Mouse (Mus musculus): Measurements from ENCODE around the gene Maml3. TPM values are rescaled to one million over a fixed set of nuclear protein-coding genes. Genes with fewer than 3 reads are reported as not detected.
A peak's percentile ranks its signal among the peaks of the same experiment; 100 is the strongest.

The Maml3 gene
- polyA plus RNA-seq, 1 experiment from 2014 or later, result 7.8 TPM

DNA sequence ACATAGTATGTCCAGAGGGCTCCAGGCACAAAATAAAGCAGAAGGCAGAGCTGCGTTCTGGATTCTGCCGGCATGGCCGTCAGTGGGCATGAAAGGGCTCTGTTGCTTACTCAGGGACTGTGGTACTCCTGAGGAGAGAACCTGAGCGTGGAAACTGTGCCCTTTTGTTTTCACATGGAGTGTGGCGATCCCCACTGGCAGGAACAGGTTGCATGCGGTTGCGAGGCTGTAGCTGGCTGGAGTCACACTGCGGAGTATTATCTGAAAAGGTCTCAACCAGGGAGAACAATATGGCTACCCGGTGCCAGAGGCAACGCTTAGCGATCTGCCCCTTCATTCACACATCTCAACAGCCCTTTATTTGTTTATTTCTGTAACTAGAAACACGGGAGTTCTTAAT, 353.4 kb downstream of the Maml3 start:
- H3K9ac ChIP-seq, result no peak overlapping the region
- peaks cover 48% of the 10 kb centered on the region for H3K4me1 ChIP-seq
- peak overlapping the region; percentile 57; the same call in 1 of the 2 replicates for H3K27ac ChIP-seq
- H3K4me2 ChIP-seq, result no peak overlapping the region
- no peaks in the 10 kb centered on the region; the same call in 1 of the 2 replicates for H3K9me3 ChIP-seq (replicated peaks)
- WGBS, result 84% methylated on average over 12 of the region's 12 CpGs
- H3K4me3 ChIP-seq (replicated peaks), result no peak overlapping the region
- no peak for ATAC-seq (replicated peaks; ENCODE audit: low FRiP score)
- H3K36me3 ChIP-seq, result no peaks in the 10 kb centered on the region
- H3K27me3 ChIP-seq, result no peaks in the 10 kb centered on the region

- WGBS, result 20% methylated on average over 8 of the region's 8 CpGs
- no peaks in the 10 kb centered on the region for H3K36me3 ChIP-seq
- no peak overlapping the region for H3K4me3 ChIP-seq (replicated peaks)
- ATAC-seq (replicated peaks; ENCODE audit: low FRiP score), result peak; percentile 64
- H3K27me3 ChIP-seq, result no peaks in the 10 kb centered on the region
- peak overlapping the region; percentile 83 for H3K27ac ChIP-seq
- H3K9ac ChIP-seq, result no peak overlapping the region
- 0 out of 2 replicates have a peak overlapping the region, but pooled peaks have one; percentile 0 for H3K4me2 ChIP-seq
- H3K4me1 ChIP-seq, result peaks cover 50% of the 10 kb centered on the region
- no peaks in the 10 kb centered on the region; the same call in 1 of the 2 replicates for H3K9me3 ChIP-seq (replicated peaks)
Measured at GRCm38 (mm10) chr3:51749812-51750481, 354.9 kb downstream of the Maml3 start.

- no peak overlapping the region for H3K9ac ChIP-seq
- peak overlapping the region; percentile 83 for H3K27ac ChIP-seq
- no peak overlapping the region for H3K4me3 ChIP-seq (replicated peaks)
- no peaks in the 10 kb centered on the region for H3K27me3 ChIP-seq
- peaks cover 55% of the 10 kb centered on the region for H3K4me1 ChIP-seq
- WGBS, result 27% methylated on average over 7 of the region's 7 CpGs
- H3K36me3 ChIP-seq, result no peaks in the 10 kb centered on the region
- ATAC-seq (replicated peaks; ENCODE audit: low FRiP score), result no peak
- H3K4me2 ChIP-seq, result 0 out of 2 replicates have a peak overlapping the region, but pooled peaks have one; percentile 0
- H3K9me3 ChIP-seq (replicated peaks), result no peaks in the 10 kb centered on the region; the same call in 1 of the 2 replicates
Measured at GRCm38 (mm10) chr3:51749421-51749811, 355.5 kb downstream of the Maml3 start.

GRCm38 (mm10) chr3:51748436-51749376, 356.2 kb downstream of the Maml3 start:
- H3K4me1 ChIP-seq, result peaks cover 60% of the 10 kb centered on the region

GRCm38 (mm10) chr3:51746816-51747215, 358.1 kb downstream of the Maml3 start:
- peaks cover 54% of the 10 kb centered on the region for H3K4me1 ChIP-seq
- H3K9me3 ChIP-seq (replicated peaks), result no peaks in the 10 kb centered on the region; the same call in 1 of the 2 replicates
- H3K9ac ChIP-seq, result no peak overlapping the region
- no peaks in the 10 kb centered on the region for H3K27me3 ChIP-seq
- H3K4me2 ChIP-seq, result no peak overlapping the region
- 0 out of 2 replicates have a peak overlapping the region, but pooled peaks have one; percentile 0 for H3K27ac ChIP-seq
- no peak for ATAC-seq (replicated peaks; ENCODE audit: low FRiP score)
- WGBS, result 71% methylated on average over 8 of the region's 8 CpGs
- no peaks in the 10 kb centered on the region for H3K36me3 ChIP-seq
- H3K4me3 ChIP-seq (replicated peaks), result no peak overlapping the region

More at GRCm38 (mm10) chr3:51748436-51749376, 356.2 kb downstream of the Maml3 start:
- Histone ChIP-seq H3K4me2 (no peak overlapping the region), H3K9me3 (replicated peaks) (no peaks in the 10 kb centered on the region; the same call in 1 of the 2 replicates), H3K9ac (no peak overlapping the region), H3K36me3 (no peaks in the 10 kb centered on the region), H3K27ac (peak overlapping the region; percentile 83), H3K27me3 (no peaks in the 10 kb centered on the region), H3K4me3 (replicated peaks) (no peak overlapping the region)
- 79% methylated on average over 17 of the region's 17 CpGs for whole genome bisulfite sequencing
- no peak for ATAC-seq (replicated peaks; ENCODE audit: low FRiP score)

- Histone ChIP-seq H3K36me3 (no peaks in the 10 kb centered on the region), H3K9me3 (replicated peaks) (no peaks in the 10 kb centered on the region; the same call in 1 of the 2 replicates), H3K4me1 (peaks cover 53% of the 10 kb centered on the region), H3K27ac (peak overlapping the region; percentile 75), H3K27me3 (no peaks in the 10 kb centered on the region), H3K4me3 (replicated peaks) (no peak overlapping the region), H3K9ac (no peak overlapping the region), H3K4me2 (no peak overlapping the region)
- 64% methylated on average over 8 of the region's 8 CpGs for WGBS
- no peak for ATAC-seq (replicated peaks; ENCODE audit: low FRiP score)
Measured at GRCm38 (mm10) chr3:51745162-51745561, 359.7 kb downstream of the Maml3 start.

DNA sequence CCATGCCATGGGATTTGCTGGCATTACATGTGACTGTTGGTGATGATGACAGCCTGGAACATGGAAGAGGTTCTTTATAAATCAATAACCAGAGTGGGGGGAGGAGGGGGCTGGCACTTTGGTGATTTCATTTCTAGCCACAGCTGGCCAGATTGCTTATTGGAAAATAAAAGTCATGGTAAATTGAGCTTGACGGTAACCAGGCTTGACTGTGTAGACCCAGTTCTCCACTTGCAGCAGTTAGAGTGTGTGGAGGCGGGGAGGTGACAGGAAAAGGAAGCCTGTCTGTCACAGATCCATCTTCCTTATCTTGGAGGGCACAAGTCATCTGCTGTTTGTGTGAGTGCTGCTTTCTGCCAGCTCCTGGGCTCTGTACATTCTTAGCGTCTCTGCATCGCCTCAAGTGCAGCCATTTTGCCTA, 360.5 kb downstream of the Maml3 start:
- no peaks in the 10 kb centered on the region; the same call in 1 of the 2 replicates for H3K9me3 ChIP-seq (replicated peaks)
- H3K36me3 ChIP-seq, result no peaks in the 10 kb centered on the region
- H3K27ac ChIP-seq, result peak overlapping the region; percentile 75
- no peak overlapping the region for H3K9ac ChIP-seq
- H3K27me3 ChIP-seq, result no peaks in the 10 kb centered on the region
- no peak overlapping the region for H3K4me2 ChIP-seq
- 49% methylated on average over 4 of the region's 4 CpGs for WGBS
- peaks cover 49% of the 10 kb centered on the region for H3K4me1 ChIP-seq
- ATAC-seq (replicated peaks; ENCODE audit: low FRiP score), result peak; percentile 55; the same call in 1 of the 2 replicates
- no peak overlapping the region for H3K4me3 ChIP-seq (replicated peaks)

DNA sequence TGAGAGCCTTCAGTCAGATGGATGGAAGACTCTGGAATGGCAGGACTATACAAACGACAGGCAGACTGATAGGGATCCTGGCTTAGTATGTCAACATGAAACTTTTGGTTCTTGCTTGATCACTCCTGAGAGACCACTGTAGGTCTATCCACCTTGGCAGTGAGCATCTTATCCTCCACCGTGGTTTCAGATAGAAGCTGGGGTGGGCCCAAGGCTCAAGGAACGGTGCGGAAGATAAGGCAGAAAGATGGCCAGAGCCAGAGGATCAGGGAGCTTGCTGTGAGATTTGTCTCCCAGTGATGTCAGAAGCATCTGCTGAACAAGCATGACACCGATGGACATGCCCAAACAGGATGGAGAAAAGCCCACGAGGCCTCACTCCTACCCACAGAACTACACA, 362.5 kb downstream of the Maml3 start:
- Histone ChIP-seq H3K9me3 (replicated peaks) (no peaks in the 10 kb centered on the region), H3K4me1 (peaks cover 57% of the 10 kb centered on the region), H3K27me3 (no peaks in the 10 kb centered on the region), H3K27ac (no peak overlapping the region), H3K4me2 (no peak overlapping the region), H3K36me3 (no peaks in the 10 kb centered on the region), H3K4me3 (replicated peaks) (no peak overlapping the region), H3K9ac (no peak overlapping the region)
- no peak for ATAC-seq (replicated peaks; ENCODE audit: low FRiP score)
- 91% methylated on average over 6 of the region's 6 CpGs for WGBS

GRCm38 (mm10) chr3:51741824-51742223, 363.1 kb downstream of the Maml3 start:
- Histone ChIP-seq H3K9me3 (replicated peaks) (no peaks in the 10 kb centered on the region), H3K4me2 (no peak overlapping the region), H3K36me3 (no peaks in the 10 kb centered on the region), H3K9ac (no peak overlapping the region), H3K4me1 (peaks cover 58% of the 10 kb centered on the region), H3K27ac (0 out of 2 replicates have a peak overlapping the region, but pooled peaks have one; percentile 18), H3K4me3 (replicated peaks) (no peak overlapping the region), H3K27me3 (no peaks in the 10 kb centered on the region)
- 62% methylated on average over 10 of the region's 10 CpGs for WGBS
- ATAC-seq (replicated peaks; ENCODE audit: low FRiP score), result no peak

- ATAC-seq (replicated peaks; ENCODE audit: low FRiP score), result no peak
- Histone ChIP-seq H3K27me3 (no peaks in the 10 kb centered on the region), H3K4me2 (no peak overlapping the region), H3K36me3 (no peaks in the 10 kb centered on the region), H3K9me3 (replicated peaks) (no peaks in the 10 kb centered on the region), H3K9ac (0 out of 2 replicates have a peak overlapping the region, but pooled peaks have one; percentile 3), H3K4me3 (replicated peaks) (no peak overlapping the region), H3K4me1 (peaks cover 51% of the 10 kb centered on the region), H3K27ac (peak overlapping the region; percentile 92)
Measured at GRCm38 (mm10) chr3:51739835-51740112, 365.1 kb downstream of the Maml3 start.

GRCm38 (mm10) chr3:51739049-51739834, 365.6 kb downstream of the Maml3 start:
- H3K4me2 ChIP-seq, result peak overlapping the region; percentile 29; the same call in 1 of the 2 replicates
- H3K36me3 ChIP-seq, result no peaks in the 10 kb centered on the region
- no peaks in the 10 kb centered on the region for H3K27me3 ChIP-seq
- peaks cover 46% of the 10 kb centered on the region for H3K4me1 ChIP-seq
- peak; percentile 89 for ATAC-seq (replicated peaks; ENCODE audit: low FRiP score)
- H3K9ac ChIP-seq, result 0 out of 2 replicates have a peak overlapping the region, but pooled peaks have one; percentile 3
- WGBS, result 7% methylated on average over 12 of the region's 12 CpGs
- peak overlapping the region; percentile 92 for H3K27ac ChIP-seq
- H3K4me3 ChIP-seq (replicated peaks), result no peak overlapping the region
- H3K9me3 ChIP-seq (replicated peaks), result no peaks in the 10 kb centered on the region
